Mouse (Mus musculus) left cerebral cortex, adult 9 months (tissue): Measurements from ENCODE around the gene Hcn3.

Experiments used
- DNase-seq, 2 experiments: peaks; one replicate each; pipeline ENCODE4 v3.0.0; 2022; ENCODE audit warnings: low spot score in 2 of 2

The Hcn3 gene

GRCm38 (mm10) chr3:89147101-89147978 lies 12.7 kb downstream of the Hcn3 start:
- no peak for DNase-seq

- no peak for DNase-seq
These were observed 14.4 kb downstream of the Hcn3 start for GRCm38 (mm10) chr3:89145566-89145965.

DNA sequence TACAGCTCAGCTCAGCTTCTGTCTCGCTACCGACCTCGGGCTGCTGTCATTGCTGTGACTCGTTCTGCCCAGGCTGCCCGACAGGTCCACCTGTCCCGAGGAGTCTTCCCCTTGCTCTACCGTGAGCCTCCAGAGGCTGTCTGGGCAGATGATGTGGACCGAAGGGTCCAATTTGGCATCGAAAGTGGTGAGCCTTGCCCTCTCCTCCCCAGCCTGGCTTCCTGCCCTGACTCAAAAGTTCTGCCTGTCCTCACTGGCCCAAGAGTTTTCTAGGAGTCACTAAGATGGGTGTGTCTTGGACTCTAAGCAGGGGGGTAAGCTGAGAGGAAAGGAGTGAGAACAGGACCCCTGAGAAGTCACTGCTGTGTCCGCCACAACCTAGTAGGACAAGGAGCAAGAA lies 15.2 kb downstream of the Hcn3 start:
- DNase-seq, result no peak

GRCm38 (mm10) chr3:89136365-89136764 lies 23.6 kb downstream of the Hcn3 start:
- DNase-seq, result no peak

DNA sequence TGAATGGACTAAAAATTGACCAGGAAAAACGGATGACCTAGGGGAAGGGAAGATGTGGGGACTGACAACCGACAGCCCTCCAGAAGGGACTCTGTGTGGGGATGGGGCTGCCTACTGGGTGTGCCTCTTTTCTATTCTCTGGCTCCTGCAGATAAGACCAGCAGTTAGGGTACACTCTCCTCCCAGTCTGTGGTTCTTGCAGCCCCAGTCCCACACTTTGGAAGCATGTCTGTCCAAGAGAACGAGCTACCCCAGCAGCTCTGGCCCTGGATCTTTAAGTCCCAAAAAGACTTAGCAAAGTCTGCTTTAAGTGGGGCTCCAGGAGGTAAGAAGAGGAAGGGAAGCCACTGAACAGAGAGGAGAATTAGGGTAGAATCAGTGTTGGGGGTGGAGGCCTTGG lies 24.0 kb downstream of the Hcn3 start, which contains the start of gene Pklr:
Gene Pklr, plus strand, starts transcription at position 185 of the 400 bp plus-strand sequence.
- no peak for DNase-seq

DNA sequence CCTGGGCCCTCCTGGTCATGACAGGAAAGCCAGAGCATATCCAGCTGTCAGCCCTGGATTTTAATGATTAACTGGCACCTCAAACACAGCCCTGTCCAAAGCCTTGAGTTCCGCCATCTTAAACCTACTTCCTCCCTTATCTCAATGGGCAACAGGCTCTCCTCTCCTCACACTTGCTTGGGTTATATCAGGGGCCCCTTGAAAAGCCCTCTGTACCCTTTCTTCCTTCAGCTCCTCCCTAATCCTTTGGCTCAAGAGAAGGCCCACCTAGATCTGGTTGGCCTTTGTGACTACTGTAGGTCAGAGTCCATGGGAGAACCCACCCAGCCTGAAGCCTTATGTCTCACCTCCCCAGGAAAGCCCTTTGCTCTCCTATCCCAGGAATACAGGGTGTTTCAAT lies 26.2 kb downstream of the Hcn3 start:
- DNase-seq, result no peak

DNA sequence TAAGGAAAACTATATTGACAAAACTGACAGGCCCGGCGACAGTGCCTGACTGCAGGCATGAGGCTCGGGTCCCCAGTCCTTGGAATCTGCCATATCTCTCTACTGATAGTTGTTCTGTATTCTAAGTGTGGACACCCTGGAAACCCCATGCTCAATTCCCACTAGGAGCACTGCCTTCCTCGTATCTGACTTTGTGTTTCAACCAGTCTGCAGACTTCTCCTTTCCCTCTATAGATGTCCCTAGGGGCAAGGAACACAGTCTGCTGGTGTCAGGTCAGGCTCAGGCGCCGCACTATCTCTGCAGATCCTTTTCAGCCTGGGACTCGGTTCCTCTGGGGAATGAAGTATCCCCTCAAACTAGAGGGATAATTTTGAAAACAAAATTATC lies 26.9 kb downstream of the Hcn3 start:
- no peak for DNase-seq

DNA sequence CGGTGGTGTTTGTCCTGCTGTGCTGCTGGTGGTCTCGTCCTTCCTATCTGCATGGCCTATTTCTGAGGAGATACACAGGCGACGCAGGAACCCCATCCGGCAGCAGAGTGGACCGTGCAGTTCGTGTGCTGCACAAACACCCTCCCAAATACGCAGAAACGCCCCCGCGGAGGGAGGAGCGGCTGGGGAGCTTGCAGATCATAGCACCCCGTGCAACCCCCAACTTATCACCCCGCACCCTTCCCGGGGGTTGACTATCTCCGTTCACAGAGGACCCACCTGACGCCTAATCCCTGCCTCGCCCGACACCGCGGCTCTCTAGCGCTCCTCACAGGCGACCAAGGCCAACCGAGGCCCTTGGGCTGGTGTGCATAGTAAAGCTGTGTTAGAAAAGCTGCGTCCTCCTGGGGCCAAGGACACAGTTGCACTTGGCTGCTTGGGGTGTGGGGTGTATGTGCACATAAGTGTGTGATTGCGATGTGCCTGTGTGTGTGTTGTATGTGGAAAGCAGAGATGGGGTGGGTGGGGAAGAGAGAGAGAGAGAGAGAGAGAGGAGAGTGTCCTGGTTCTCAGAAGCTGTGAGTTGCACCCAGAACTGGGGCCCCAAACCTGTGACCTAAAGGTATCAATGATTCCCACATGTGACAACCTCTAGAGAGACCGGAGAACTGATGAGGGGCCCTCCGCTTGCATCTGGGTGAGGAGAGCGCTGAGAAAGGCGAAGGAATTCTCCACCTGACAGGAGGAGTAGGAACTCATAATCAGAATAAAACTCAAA lies 27.5 kb downstream of the Hcn3 start:
- peak in 1 of 2 experiments; percentile 31 for DNase-seq

DNA sequence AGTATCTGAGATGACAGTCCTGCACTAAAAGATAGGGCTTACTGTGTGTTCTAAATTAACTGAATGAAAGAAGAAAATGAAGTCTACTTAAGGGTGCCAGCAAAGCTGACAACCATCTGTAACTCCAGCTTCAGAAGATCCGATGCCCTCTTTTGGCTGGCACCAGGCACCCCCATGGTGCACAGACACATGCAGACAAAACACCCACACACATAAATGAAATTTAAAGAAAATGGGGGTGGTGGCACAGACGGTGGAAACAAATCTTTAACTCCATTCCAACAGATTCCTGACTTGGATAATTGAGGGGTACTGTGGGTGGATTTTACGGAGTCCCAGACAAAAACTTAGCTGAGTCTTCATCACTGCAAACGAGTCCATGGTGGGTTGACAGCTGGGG lies 28.2 kb downstream of the Hcn3 start:
- peak; percentile 62 to 71 for DNase-seq

DNA sequence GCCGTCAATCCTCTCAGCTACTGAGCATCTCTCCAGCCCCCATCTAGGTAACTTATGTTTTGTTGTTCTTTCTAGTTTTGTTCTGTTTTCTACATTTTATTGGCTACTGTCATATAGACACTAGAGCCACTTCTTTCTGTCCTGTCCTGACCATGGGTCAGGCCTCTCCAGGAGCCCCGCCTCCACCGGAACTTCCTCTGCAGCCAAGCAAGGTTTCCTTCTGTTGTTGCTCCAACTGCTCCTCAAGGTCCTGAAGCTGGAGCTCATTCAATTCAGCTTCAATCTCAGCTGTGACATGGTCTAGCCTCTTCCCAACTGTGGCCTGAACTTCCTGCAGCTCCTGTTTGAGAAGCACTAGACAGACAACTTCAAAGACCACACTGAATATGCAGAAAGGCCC lies 30.1 kb downstream of the Hcn3 start:
- no peak for DNase-seq

DNA sequence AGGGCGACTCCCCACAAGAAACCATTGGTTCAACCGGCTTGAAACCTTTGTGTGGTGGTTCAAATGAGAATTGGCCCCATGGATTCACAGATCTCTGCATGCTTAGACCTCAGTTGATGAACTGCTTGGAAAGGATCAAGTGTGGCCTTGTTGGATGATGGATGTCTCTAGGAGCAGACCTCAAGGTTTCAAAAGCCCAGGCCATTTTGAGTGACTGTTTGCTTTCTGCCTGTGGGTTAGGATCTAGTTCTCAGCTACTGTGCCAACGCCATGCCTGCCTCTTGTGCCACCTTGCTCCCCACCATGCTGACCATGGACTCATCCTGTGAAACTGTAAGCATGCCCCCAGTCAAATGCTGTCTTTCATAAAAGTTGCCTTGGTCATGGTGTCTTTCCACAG lies 34.0 kb downstream of the Hcn3 start:
- no peak for DNase-seq

DNA sequence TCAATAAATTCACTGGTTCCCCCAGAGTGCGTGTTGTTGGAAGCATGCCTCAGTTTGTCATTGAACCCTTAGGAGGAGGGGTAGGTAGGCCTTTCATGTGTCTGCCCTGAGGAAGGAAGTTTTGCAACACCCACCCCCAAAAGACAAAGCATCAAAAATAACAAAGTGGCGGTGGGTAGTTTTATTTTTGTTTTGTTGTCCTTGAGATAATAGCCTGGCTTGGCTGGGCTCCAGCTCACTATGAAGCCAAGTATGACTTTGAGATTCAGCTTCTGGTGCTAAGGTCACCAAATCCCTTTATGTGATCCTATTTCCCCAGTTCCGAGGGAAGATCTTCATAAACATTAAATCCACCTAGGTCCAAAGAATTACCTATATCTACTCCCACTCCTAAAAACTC lies 35.8 kb downstream of the Hcn3 start:
- no peak for DNase-seq

GRCm38 (mm10) chr3:89123313-89123712 lies 36.7 kb downstream of the Hcn3 start:
- DNase-seq, result no peak

DNA sequence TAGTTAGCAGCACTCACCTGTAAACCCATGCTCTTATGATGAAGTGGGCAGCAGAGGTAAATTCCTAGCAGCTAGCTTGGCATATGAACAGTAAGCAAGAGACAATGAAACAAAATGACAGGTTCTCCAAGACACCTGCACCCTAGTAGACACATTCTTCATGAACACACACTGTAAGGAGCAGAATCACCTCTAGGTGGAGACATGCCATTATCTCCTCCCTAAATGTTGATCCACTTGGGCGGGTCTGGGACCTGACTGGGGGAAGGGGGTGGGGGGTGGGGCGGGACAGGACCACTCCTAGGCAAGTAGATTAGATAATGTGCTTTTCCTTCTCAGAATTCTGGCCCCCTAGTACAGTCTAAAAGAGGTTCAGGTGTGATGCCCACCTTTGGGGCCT lies 44.5 kb downstream of the Hcn3 start:
- no peak for DNase-seq

GRCm38 (mm10) chr3:89113058-89113457 lies 46.9 kb downstream of the Hcn3 start:
- DNase-seq, result no peak

GRCm38 (mm10) chr3:89108146-89108545 lies 51.9 kb downstream of the Hcn3 start:
- DNase-seq, result no peak

- DNase-seq, result no peak
These were observed 52.5 kb downstream of the Hcn3 start for GRCm38 (mm10) chr3:89107545-89107944.

GRCm38 (mm10) chr3:89106881-89107280 lies 53.1 kb downstream of the Hcn3 start:
- DNase-seq, result no peak

GRCm38 (mm10) chr3:89103291-89103595 lies 56.8 kb downstream of the Hcn3 start:
- no peak for DNase-seq

DNA sequence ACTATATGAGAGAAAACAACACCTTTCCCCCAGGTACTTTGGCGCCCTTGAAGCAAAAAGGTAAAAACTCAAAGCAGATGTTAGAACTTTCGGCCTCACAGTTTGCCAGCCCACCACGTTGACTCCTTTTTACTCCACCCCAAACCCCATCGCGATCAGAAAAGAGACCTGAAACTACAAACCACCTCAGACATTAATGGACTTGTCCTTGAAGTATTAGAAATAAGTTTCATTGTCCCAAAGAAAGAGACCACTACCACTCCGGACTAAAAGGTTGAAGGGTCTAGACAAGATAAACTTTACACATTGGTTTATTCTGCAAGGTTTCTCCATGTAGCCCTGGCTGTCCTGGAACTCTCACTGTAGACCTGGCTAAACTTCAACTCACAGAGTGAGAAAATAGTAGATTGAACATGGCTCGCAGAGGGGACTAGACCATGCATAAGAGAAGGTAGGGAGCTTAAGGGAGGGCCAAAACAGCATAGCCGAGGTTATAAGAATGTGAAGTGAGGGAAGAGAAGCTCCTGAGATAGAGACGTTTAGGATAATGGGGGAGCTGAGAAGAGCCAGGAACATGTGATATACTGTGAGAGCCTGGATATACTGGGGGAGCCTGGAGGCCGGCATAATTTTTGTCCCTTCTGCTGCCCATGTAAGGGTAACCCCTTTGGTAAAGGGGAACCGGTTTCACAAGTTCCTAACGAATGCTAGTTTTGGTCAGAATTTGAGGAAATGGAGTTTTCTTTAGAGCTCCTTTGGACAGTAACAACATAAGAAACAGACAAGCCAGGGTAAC lies 57.3 kb downstream of the Hcn3 start:
- no peak for DNase-seq

GRCm38 (mm10) chr3:89101812-89102494 lies 58.0 kb downstream of the Hcn3 start, which contains the start of gene Fdps:
Fdps (minus strand) TSS chr3:89101959.
- DNase-seq, result peak; percentile 98

- no peak for DNase-seq
These were observed 58.6 kb downstream of the Hcn3 start for GRCm38 (mm10) chr3:89101459-89101811.
